Mouse (Mus musculus) liver, embryonic 16.5 days (tissue): ENCODE results near the gene Olfr373. TPM values are rescaled to one million over a fixed set of nuclear protein-coding genes. Genes with fewer than 3 reads are reported as not detected.

Experiments
- ATAC-seq: fragments of 200-750 bp; cut with Nextera tagmentation; 2 replicates; pipeline ENCODE4 v1.8.0; 2017; ENCODE audit warnings: low read depth, mild to moderate bottlenecking, moderate number of reproducible peaks, moderate library complexity
- H3K27ac ChIP-seq: fragments of 300-500 bp; sonication (generic); 2 replicates; pipeline ENCODE4 v1.5.1; 2014; ENCODE audit warnings: mild to moderate bottlenecking, low read length
- H3K27me3 ChIP-seq: fragments of 300-500 bp; sonication (generic); 2 replicates; pipeline ENCODE4 v1.6.1; 2014; ENCODE audit warnings: low read depth, low read length, mixed read lengths; ENCODE audit not compliant: control insufficient read depth, insufficient read depth
- H3K36me3 ChIP-seq: fragments of 300-500 bp; sonication (generic); 2 replicates; pipeline ENCODE4 v1.6.1; 2014; ENCODE audit warnings: mild to moderate bottlenecking; ENCODE audit not compliant: control insufficient read depth, insufficient read depth
- H3K4me1 ChIP-seq: fragments of 300-500 bp; sonication (generic); 2 replicates; pipeline ENCODE4 v1.6.1; 2014; ENCODE audit warnings: low read depth, low read length, mixed read lengths; ENCODE audit not compliant: control insufficient read depth
- H3K4me2 ChIP-seq: fragments of 300-500 bp; sonication (generic); 2 replicates; pipeline ENCODE4 v1.6.1; 2014; ENCODE audit warnings: low read depth, low read length, mixed read lengths
- H3K4me3 ChIP-seq: fragments of 300-500 bp; sonication (generic); 2 replicates; pipeline ENCODE4 v1.5.1; 2014; ENCODE audit warnings: low read depth, mild to moderate bottlenecking, low read length
- H3K9ac ChIP-seq: fragments of 300-500 bp; sonication (generic); 2 replicates; pipeline ENCODE4 v1.6.1; 2014; ENCODE audit warnings: low read depth, low read length
- H3K9me3 ChIP-seq: fragments of 300-500 bp; sonication (generic); replicated peaks from 2 replicates; pipeline ENCODE4 v1.6.1; 2016; ENCODE audit warnings: low read length; ENCODE audit not compliant: control insufficient read depth
- WGBS: fragments of 180-500 bp; shearing (Covaris S2); extraction: QIAGEN DNeasy Blood & Tissue Kit; methylation state at CpG from one replicate; pipeline ENCODE4 v1.1.7; 2014; ENCODE audit not compliant: insufficient replicate concordance; 5-methylcytosine and 5-hydroxymethylcytosine counted together
- polyA plus RNA-seq: library from polyadenylated mRNA; unstranded; fragments of >200 nt; fragmentation: Nextera tagmentation; extraction: Ambion mirVana; gene quantifications from 2 replicates; pipeline ENCODE4 v1.2.1, GENCODE M21; 2015

Olfr373 gene
- polyA plus RNA-seq, 1 experiment from 2014 or later = not detected

DNA sequence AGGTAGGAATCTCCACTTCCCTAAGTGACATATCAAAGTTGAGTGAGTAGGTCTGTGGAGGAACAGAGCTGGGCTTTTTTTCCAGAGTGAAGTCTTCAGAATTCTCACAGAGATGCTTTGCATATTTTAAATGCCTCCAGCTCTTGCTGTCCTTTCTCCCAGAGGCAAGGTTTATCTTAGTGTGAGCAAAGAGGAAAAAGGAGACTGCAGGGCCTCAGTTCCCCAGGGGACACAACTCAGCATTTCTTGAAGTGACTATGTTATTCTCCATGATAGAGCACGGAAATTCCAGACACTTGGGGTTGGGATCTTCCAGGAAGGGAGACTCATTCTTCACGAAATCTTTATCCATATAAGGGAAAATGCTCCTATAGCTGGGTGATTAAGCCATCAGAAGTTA lies 64.3 kb downstream of the Olfr373 start:
- H3K36me3 ChIP-seq = peaks cover 7% of the 10 kb centered on the region; the same call in 1 of the 2 replicates
- WGBS = 50% methylated on average over 2 of the region's 2 CpGs

GRCm38 (mm10) chr8:72149056-72149455 lies 66.1 kb downstream of the Olfr373 start:
- peaks cover 6% of the 10 kb centered on the region for H3K4me1 ChIP-seq
- WGBS = 67% methylated on average over 1 of the region's 1 CpGs

More for the DNA sequence above, 64.3 kb downstream of the Olfr373 start:
- no peak overlapping the region for H3K4me3 ChIP-seq
- peaks cover 6% of the 10 kb centered on the region for H3K4me1 ChIP-seq
- no peak for ATAC-seq
- no peak overlapping the region for H3K9ac ChIP-seq
- no peak overlapping the region for H3K4me2 ChIP-seq
- H3K27me3 ChIP-seq = no peaks in the 10 kb centered on the region
- H3K27ac ChIP-seq = no peak overlapping the region
- H3K9me3 ChIP-seq = no peaks in the 10 kb centered on the region

DNA sequence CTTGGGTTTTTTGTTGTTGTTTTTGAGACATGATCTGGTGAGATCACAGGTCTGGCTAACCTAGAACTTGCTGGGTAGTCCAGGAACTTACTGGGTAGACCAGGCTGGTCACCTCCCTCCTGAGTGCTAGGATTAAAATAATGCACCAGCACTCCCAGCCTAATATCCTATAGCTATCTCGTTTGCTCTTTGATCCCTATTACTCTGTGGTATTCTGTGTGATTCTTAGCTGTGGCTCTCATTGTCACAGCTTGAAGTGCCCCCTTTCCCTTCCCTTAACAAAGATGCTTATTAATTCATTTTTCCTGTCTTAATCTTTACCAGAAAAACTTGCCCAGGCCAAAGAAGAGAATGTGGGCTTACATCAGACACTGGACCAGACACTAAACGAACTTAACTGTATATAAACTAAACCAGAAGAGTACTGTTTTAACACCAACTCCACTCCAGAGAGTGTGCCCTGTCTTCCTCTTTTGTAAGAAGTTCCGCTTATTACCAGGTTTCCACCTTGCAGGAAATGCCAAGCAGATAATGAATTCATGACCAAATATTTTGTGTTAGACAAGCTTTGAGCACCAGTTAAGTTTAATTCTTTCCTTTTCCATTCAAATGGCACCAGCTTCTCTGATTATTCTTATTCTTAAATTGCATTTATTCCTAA lies 68.6 kb downstream of the Olfr373 start:
- H3K4me3 ChIP-seq = no peak overlapping the region
- H3K27me3 ChIP-seq = no peaks in the 10 kb centered on the region
- peaks cover 6% of the 10 kb centered on the region; the same call in 1 of the 2 replicates for H3K36me3 ChIP-seq
- ATAC-seq = no peak
- H3K9me3 ChIP-seq = no peaks in the 10 kb centered on the region
- H3K27ac ChIP-seq = no peak overlapping the region
- H3K9ac ChIP-seq = no peak overlapping the region
- whole genome bisulfite sequencing = 27% methylated on average over 3 of the region's 3 CpGs
- H3K4me1 ChIP-seq = peaks cover 3% of the 10 kb centered on the region; the same call in 1 of the 2 replicates
- H3K4me2 ChIP-seq = no peak overlapping the region

More at GRCm38 (mm10) chr8:72149056-72149455, 66.1 kb downstream of the Olfr373 start:
- no peaks in the 10 kb centered on the region for H3K27me3 ChIP-seq
- H3K9ac ChIP-seq = no peak overlapping the region
- ATAC-seq = no peak
- no peak overlapping the region for H3K4me3 ChIP-seq
- H3K36me3 ChIP-seq = peaks cover 7% of the 10 kb centered on the region; the same call in 1 of the 2 replicates
- H3K27ac ChIP-seq = no peak overlapping the region
- H3K4me2 ChIP-seq = no peak overlapping the region
- H3K9me3 ChIP-seq = no peaks in the 10 kb centered on the region

Other genes starting within 250 kb of the Olfr373 start
- gene Zfp709, start 201.2 kb upstream of the Olfr373 start, polyA plus RNA-seq = 1.3 and 1.8 TPM in 2 replicates
- 0.63 and 0.77 TPM in 2 replicates for gene Zfp882, start 174.6 kb upstream of the Olfr373 start, polyA plus RNA-seq
- gene Zfp617, start 174.5 kb upstream of the Olfr373 start, polyA plus RNA-seq = 7.6 and 8.6 TPM in 2 replicates
- gene Zfp961, start 132.1 kb upstream of the Olfr373 start, polyA plus RNA-seq = 6.1 and 6.8 TPM in 2 replicates
- 3.6 and 4.0 TPM in 2 replicates for gene Cyp4f18, start 73.6 kb upstream of the Olfr373 start, polyA plus RNA-seq
- not detected in 2 replicates for gene Olfr372, start 42.0 kb upstream of the Olfr373 start, polyA plus RNA-seq
- gene Olfr374, start 23.9 kb downstream of the Olfr373 start, polyA plus RNA-seq = not detected in 2 replicates
- 77.7 and 84.6 TPM in 2 replicates for gene Tpm4, start 51.8 kb downstream of the Olfr373 start, polyA plus RNA-seq
- 68.0 and 71.6 TPM in 2 replicates for gene Rab8a, start 78.0 kb downstream of the Olfr373 start, polyA plus RNA-seq
- gene Hsh2d, start 106.5 kb downstream of the Olfr373 start, polyA plus RNA-seq = 0.22 and 0.30 TPM in 2 replicates
- not detected in 2 replicates for gene Cib3, start 129.7 kb downstream of the Olfr373 start, polyA plus RNA-seq
- gene Gm11034, start 130.5 kb downstream of the Olfr373 start, polyA plus RNA-seq = not detected in 2 replicates
- gene Fam32a, start 136.6 kb downstream of the Olfr373 start, polyA plus RNA-seq = 32.5 and 32.9 TPM in 2 replicates
- 53.6 and 54.3 TPM in 2 replicates for gene Ap1m1, start 156.8 kb downstream of the Olfr373 start, polyA plus RNA-seq
- gene Gm10282, start 222.1 kb downstream of the Olfr373 start, polyA plus RNA-seq = 5.8 and 6.0 TPM in 2 replicates
- 1.8 and 2.0 TPM in 2 replicates for gene Klf2, start 235.9 kb downstream of the Olfr373 start, polyA plus RNA-seq